ENCODE assay signal across 8 mouse cellular contexts in the genomic region with DNA sequence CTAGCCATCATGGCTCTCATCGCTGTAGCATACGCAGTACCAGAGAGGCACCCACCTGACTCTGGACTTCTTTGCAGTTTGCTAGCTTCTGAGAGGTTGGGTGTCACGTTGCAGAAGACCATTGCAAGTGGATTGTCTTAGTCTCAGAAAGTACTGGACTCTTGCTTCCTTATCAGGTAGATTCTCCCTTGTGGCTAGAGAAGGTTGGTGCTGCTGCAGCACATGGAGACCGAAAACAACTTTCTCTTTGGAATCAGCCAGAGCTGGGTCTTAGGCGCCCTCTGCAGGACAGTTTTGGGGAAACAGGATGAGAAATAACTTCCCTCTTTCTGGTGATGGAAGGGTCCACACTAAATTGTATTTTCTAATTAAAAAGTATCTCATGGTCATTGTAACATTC.
DNase-seq lines count a peak whose midpoint lies in the region; ATAC-seq and TF ChIP-seq lines count a peak whose summit lies in the region.

No protein-coding gene starts in this region.

- no peak overlapping the region for H3K27ac ChIP-seq in embryonic facial prominence, embryonic 10.5 days (replicated peaks)
- no peak overlapping the region for H3K27ac ChIP-seq in heart, embryonic 14.5 days (replicated peaks in 1 of 2; ENCODE audit: control insufficient read depth in 1 of 2, insufficient read depth in 1 of 2, low read depth in 2 of 2, low read length in 2 of 2)
- no peak overlapping the region for H3K27ac ChIP-seq in kidney, postnatal 0 days
- H3K27ac ChIP-seq in neural tube, embryonic 15.5 days (replicated peaks): no peak overlapping the region

- ATAC-seq in heart, embryonic 14.5 days (ENCODE audit: insufficient number of reproducible peaks, insufficient read depth, low FRiP score, low read depth): no peak
- peak; percentile 61; the same call in 1 of the 2 replicates for ATAC-seq in kidney, postnatal 0 days (replicated peaks; ENCODE audit: low FRiP score, low read depth)
- peak; percentile 75 for ATAC-seq in neural tube, embryonic 15.5 days (ENCODE audit: low FRiP score)

- DNase-seq in CD8-positive naive resting alpha-beta T cell, adult 2 months (ENCODE audit: low read depth in 2 of 2, low spot score in 2 of 2): peak; percentile 46 to 50
- DNase-seq in adrenal gland, postnatal 10 days: peak; percentile 84
- peak; percentile 77 for DNase-seq in embryonic facial prominence, embryonic 10.5 days (ENCODE audit: low spot score)
- peak; percentile 88 for DNase-seq in kidney, postnatal 0 days (ENCODE audit: low spot score)
- peak; percentile 69 for DNase-seq in lung, adult 2 months
- DNase-seq in thymus, postnatal 25 days: peak; percentile 57

- H3K27me3 ChIP-seq in embryonic facial prominence, embryonic 10.5 days (replicated peaks; ENCODE audit: low read depth, poor library complexity, severe bottlenecking): no peaks in the 10 kb centered on the region
- 0 out of 2 replicates have a peak, but pooled peaks cover 3% of the 10 kb centered on the region for H3K27me3 ChIP-seq in heart, embryonic 14.5 days (ENCODE audit: control insufficient read depth, insufficient read depth, low read length)
- H3K27me3 ChIP-seq in kidney, postnatal 0 days (ENCODE audit: insufficient read depth, low read length): no peaks in the 10 kb centered on the region
- H3K27me3 ChIP-seq in neural tube, embryonic 15.5 days (replicated peaks): no peaks in the 10 kb centered on the region

- 46% methylated on average over 5 of the region's 5 CpGs for WGBS in embryonic facial prominence, embryonic 10.5 days
- 39% methylated on average over 5 of the region's 5 CpGs for WGBS in heart, embryonic 14.5 days
- WGBS in kidney, postnatal 0 days: 41% methylated on average over 5 of the region's 5 CpGs
- 39% methylated on average over 5 of the region's 5 CpGs for WGBS in lung, adult 2 months
- WGBS in neural tube, embryonic 15.5 days: 43% methylated on average over 5 of the region's 5 CpGs

- peak; percentile 92 for TF ChIP-seq CTCF in kidney, postnatal 0 days (IDR thresholded peaks at IDR 0.05; ENCODE audit: low read depth)
- peak; percentile 68 for TF ChIP-seq CTCF in lung, adult 2 months (IDR thresholded peaks at IDR 0.05; ENCODE audit: insufficient read depth, low read length)

- no peak overlapping the region for H3K4me3 ChIP-seq in embryonic facial prominence, embryonic 10.5 days
- H3K4me3 ChIP-seq in heart, embryonic 14.5 days (ENCODE audit: control insufficient read depth in 1 of 2, insufficient read depth in 1 of 2, low read depth in 1 of 2, low read length in 2 of 2): no peak overlapping the region
- no peak overlapping the region for H3K4me3 ChIP-seq in kidney, postnatal 0 days (replicated peaks; ENCODE audit: low read depth, low read length)
- H3K4me3 ChIP-seq in lung, adult 2 months (replicated peaks; ENCODE audit: extremely low read depth, low read depth, low read length): no peak overlapping the region
- H3K4me3 ChIP-seq in neural tube, embryonic 15.5 days (replicated peaks): no peak overlapping the region

- no peaks in the 10 kb centered on the region for H3K4me1 ChIP-seq in embryonic facial prominence, embryonic 10.5 days
- peaks cover 0 to 2% of the 10 kb centered on the region in 2 experiments; a peak in 1 of 4 replicates for H3K4me1 ChIP-seq in heart, embryonic 14.5 days (ENCODE audit: control insufficient read depth in 2 of 2, insufficient read depth in 2 of 2, low read length in 2 of 2)
- H3K4me1 ChIP-seq in kidney, postnatal 0 days (replicated peaks; ENCODE audit: insufficient read depth, low read length): no peaks in the 10 kb centered on the region
- no peaks in the 10 kb centered on the region for H3K4me1 ChIP-seq in lung, adult 2 months (ENCODE audit: control insufficient read depth, insufficient read depth, low read length)
- H3K4me1 ChIP-seq in neural tube, embryonic 15.5 days: peaks cover 8% of the 10 kb centered on the region; the same call in 1 of the 2 replicates

- H3K4me2 ChIP-seq in heart, embryonic 14.5 days (ENCODE audit: low read length): 0 out of 2 replicates have a peak overlapping the region, but pooled peaks have one; percentile 30
- H3K4me2 ChIP-seq in kidney, postnatal 0 days (ENCODE audit: low read length): no peak overlapping the region
- H3K4me2 ChIP-seq in neural tube, embryonic 15.5 days: no peak overlapping the region

- no peak overlapping the region for H3K9ac ChIP-seq in heart, embryonic 14.5 days (ENCODE audit: low read length)
- no peak overlapping the region for H3K9ac ChIP-seq in kidney, postnatal 0 days (ENCODE audit: low read depth, low read length)
- H3K9ac ChIP-seq in neural tube, embryonic 15.5 days (replicated peaks): no peak overlapping the region

- no peaks in the 10 kb centered on the region for H3K9me3 ChIP-seq in embryonic facial prominence, embryonic 10.5 days
- H3K9me3 ChIP-seq in heart, embryonic 14.5 days (ENCODE audit: control insufficient read depth, low read length): no peaks in the 10 kb centered on the region
- H3K9me3 ChIP-seq in kidney, postnatal 0 days (replicated peaks; ENCODE audit: low read length): no peaks in the 10 kb centered on the region
- no peaks in the 10 kb centered on the region for H3K9me3 ChIP-seq in neural tube, embryonic 15.5 days (replicated peaks)

- no peak for TF ChIP-seq POLR2A in lung, adult 2 months (IDR thresholded peaks at IDR 0.05; ENCODE audit: borderline replicate concordance, extremely low read depth, low read depth, low read length)

- H3K36me3 ChIP-seq in embryonic facial prominence, embryonic 10.5 days (replicated peaks): no peaks in the 10 kb centered on the region
- no peaks in the 10 kb centered on the region for H3K36me3 ChIP-seq in heart, embryonic 14.5 days (ENCODE audit: control insufficient read depth, insufficient read depth, low read length)
- H3K36me3 ChIP-seq in kidney, postnatal 0 days (ENCODE audit: insufficient read depth, low read length): no peaks in the 10 kb centered on the region
- H3K36me3 ChIP-seq in neural tube, embryonic 15.5 days: no peaks in the 10 kb centered on the region
